Mouse (Mus musculus): ENCODE results near the gene Olfr78.

Olfr78 gene

DNA sequence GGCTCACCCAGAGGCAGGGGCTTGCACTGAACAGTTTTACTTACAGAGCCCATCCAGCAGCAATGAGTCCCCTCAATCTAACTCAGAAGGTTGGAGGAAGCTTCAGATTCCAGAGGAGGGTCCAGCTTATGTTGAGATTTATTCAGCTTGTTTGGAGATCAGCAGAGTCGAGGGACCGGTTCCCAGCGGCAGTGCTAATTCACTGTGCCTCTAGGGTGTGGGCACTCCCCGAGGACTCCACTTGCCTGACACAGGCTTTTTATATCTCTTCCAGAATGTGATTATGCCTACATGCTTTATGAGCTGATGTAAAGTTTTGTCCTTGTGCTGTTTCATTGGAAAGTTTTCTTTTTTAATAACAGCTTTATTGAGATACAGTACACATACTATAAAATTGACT is at the start of gene Olfr78, which contains the start of gene Olfr560:
TSS of gene Olfr78 (minus strand) at position 206 of the 400 bp plus-strand sequence.
TSS of gene Olfr560 (minus strand) at position 101 of the 400 bp plus-strand sequence.
- no peak for DNase-seq (ENCODE audit: low spot score)

DNA sequence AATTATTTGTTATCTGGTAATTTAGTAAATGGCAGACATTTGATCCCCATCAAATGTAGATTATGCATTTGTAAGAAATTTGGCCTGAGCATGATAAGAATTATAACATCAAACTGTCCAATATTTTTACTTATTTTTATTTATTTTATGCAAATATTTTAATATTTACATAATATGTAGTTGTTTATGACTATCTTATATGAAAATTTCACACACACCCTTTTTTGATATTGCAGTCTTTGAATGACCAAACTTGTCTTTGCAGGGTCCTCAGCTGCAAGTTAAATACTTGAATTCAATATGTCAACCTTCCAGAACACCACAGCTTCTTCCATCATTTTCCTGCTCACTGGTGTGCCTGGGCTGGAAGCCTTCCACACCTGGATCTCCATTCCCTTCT is 43.9 kb upstream of the Olfr78 start, which contains the start of gene Olfr564:
TSS of gene Olfr564 (plus strand) at position 301 of the 400 bp plus-strand sequence.
- DNase-seq (ENCODE audit: low spot score), result no peak

DNA sequence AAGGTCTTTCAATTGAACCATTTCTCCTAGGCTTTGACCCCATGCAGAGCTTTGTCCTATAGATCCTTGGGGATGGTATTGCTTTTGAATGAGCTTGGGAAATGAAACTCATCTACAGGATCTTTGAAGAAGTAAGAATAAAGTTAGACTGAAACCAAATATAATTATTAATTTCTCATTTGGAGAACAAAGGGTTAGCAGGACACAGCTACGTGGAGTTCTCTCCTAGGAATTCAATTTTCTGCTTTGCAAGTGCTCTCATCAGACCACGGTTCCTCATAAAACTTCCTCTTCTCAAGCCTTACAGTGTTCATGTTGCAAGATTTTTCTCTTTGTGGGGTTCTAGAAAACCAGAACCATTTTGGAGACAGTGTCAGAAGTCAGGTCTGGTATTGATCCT is 11.7 kb upstream of the Olfr78 start, which contains the start of gene Olfr561:
TSS of gene Olfr561 (plus strand) at position 301 of the 400 bp plus-strand sequence.
- no peak for DNase-seq (ENCODE audit: low spot score)

DNA sequence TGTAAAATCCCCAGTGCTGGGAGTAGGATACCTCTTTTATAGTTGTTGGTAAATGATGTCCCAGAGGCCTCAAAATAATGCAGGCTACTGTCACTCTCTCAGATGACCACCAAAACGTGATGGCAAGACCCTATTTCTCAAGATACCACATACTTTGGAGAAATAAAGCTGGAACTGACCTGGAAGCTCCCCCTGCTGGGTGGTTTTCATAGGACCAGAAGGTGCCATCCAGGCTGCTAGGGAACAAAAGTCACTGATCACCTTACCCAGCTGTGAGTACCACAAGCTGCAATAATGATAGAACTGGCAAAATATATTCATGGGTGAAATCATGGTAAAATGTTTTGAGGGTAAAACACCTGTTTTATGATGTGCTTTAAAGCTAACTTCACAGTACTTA is 7.2 kb downstream of the Olfr78 start:
- no peak for DNase-seq (ENCODE audit: low spot score)

DNA sequence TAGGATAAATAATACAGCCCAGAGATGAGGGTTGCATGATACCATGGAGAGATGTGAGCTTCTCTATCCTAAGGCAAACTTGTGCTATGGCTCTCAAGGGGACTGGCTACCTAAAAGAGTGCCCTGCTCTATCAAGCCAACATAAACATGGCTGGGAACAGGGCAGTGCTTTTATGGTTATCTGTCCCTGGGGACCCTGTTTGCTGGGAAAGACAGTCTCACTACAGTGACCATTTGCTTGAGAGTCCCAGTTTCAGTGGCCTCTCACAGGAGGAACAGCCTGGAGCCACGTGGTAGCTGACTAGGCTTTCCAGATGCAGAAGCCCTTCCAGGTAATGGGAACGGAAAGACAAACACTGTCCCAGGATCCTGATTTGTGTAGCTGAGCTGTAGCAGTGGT is 21.6 kb downstream of the Olfr78 start:
- no peak for DNase-seq (ENCODE audit: low spot score)

DNA sequence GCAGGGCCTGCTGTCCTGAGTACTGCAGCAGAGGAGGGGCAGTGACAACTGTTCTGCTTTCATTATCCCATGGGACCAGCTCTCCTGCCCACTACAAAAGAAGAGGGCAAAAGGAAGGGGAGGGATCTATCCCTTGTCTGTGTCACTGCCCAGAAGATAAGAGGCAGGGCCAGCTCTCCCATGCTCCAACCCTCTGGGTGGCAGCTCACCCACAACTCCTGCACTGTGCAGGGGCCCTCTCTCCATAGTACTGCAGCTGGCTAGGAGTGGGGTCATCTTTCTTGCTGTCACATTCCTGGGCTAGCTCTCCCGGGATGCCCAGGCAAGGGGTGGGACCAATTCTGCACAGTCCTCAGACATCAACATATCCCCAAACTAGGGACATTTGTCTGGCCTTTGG is 25.5 kb downstream of the Olfr78 start:
- no peak for DNase-seq (ENCODE audit: low spot score)

DNA sequence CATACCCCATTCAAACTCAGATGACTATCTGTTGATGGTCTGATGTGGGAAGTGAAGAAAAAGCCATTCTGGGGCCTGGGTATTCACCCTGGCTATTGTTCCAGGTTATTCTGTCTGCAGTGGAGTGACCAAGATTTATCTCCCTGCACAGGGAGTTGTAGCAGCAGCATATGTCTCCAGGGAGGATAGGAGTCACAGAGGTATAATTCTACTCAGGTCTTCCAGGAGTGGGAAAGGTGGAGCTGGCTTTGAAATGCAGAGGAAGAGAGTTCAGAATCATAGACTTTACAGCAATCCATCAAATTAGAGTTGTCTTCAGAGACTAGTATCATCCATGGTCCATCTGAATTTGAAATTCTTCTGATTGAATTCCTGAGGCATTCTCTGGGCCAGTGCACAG is 31.9 kb downstream of the Olfr78 start, which contains the start of gene Olfr559:
TSS of gene Olfr559 (minus strand) at position 101 of the 400 bp plus-strand sequence.
- DNase-seq (ENCODE audit: low spot score), result no peak

DNA sequence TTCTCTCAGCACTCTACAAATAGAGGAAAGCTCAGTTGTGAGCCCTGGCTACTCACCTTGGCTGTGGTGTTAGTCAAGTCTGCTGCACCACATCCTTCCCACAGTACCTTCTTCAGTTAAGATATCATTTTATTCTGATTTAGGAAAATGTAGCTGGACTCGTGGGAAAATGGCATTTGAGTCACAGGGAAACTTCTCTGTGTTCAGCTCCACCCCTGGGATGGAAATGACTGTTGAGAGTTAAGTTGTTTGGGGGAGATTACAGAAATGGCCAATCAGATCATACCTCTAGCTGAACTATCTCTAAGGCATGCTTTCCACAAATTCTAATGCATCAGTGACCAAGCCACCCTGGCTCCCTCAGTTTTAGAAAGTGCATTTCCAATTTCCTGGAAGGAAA is 40.3 kb downstream of the Olfr78 start, which contains the start of gene Olfr33:
TSS of gene Olfr33 (minus strand) at position 101 of the 400 bp plus-strand sequence.
- DNase-seq (ENCODE audit: low spot score), result no peak

DNA sequence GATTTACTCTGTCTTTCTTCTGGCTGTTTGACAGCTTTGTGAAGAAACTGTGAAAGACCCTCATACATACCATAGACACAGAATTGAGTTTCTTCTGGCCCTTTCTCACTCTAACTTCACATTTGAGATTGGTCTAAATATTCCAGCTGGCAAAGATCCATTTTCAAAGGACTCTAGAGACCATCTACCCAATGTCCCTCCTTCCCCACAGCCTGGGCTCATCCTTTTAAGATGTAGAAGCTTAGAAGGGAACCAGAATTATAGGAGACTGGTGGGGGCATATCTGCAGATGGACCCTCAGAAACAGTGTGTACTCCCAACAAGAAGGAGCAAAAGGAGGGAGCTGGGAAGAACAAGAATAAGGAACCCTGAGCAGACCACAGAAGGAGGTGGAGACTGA is 57.4 kb downstream of the Olfr78 start, which contains the start of gene Olfr558:
TSS of gene Olfr558 (plus strand) at position 301 of the 400 bp plus-strand sequence.
- DNase-seq (ENCODE audit: low spot score), result no peak

DNA sequence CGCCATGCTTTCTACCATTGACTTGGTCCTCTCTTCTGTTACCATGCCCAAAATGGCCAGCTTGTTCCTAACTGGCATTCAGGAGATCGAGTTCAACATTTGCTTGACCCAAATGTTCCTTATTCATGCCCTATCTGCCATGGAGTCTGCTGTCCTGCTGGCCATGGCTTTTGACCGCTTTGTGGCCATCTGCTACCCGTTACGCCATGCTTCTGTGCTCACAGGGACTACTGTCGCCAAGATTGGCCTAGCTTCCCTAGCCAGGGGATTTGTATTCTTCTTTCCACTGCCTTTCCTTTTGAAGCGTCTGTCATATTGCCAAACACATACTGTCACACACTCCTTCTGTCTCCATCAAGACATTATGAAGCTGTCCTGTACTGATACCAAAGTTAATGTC is 60.8 kb downstream of the Olfr78 start:
- no peak for DNase-seq (ENCODE audit: low spot score)

DNA sequence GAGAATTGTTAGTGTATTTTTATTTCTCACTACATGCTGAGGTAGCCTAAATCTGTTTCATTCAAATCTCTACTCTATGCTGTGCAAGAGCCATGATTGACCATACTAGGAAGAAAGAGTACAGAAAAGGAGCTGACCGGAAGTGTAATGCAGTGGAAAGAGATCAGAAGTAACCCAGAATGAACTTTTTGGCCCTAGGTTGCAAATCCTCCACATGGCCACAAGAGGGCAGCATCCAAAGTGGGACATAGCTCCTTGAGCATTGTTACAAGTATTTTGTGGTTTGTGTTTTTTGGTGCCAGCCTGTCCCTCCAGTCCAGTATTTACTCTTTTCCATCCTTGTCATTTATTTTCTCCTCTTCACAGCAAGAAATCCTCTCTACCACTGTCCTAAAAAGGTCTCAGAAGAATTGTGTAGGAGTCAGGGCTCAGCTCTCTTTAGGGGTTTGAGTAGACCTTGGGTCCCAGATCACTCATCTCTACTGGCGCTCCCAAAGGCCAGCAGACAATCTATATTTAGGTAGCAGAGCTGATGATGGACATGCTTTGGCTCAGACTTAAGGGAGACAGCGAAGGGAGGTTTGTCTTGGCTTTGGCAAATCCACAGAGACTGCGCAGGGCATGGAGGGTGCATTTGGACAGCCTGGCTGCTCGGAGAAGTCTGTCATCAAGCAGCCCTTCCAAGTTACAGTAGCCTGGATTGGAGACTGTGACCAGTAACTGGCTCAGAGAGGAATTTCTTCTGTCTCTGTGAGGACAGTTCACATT is 63.7 kb downstream of the Olfr78 start, which contains the start of gene Olfr557:
TSS of gene Olfr557 (plus strand) at position 553 of the 768 bp plus-strand sequence.
- no peak for DNase-seq (ENCODE audit: low spot score)
